Mouse (Mus musculus): Measurements from ENCODE around the gene Susd6.

Gene Susd6

GRCm38 (mm10) chr12:80877215-80878092, 87.1 kb downstream of the Susd6 start:
- DNase-seq (ENCODE audit: low read depth): no peak

- DNase-seq (ENCODE audit: low read depth): no peak
Measured at GRCm38 (mm10) chr12:80878093-80878430, 87.8 kb downstream of the Susd6 start.

GRCm38 (mm10) chr12:80878653-80879052, 88.3 kb downstream of the Susd6 start:
- no peak for DNase-seq (ENCODE audit: low read depth)

- no peak for DNase-seq (ENCODE audit: low read depth)
Measured at GRCm38 (mm10) chr12:80879267-80879666, 89.0 kb downstream of the Susd6 start.

GRCm38 (mm10) chr12:80881121-80881520, 90.8 kb downstream of the Susd6 start:
- DNase-seq (ENCODE audit: low read depth): no peak

- no peak for DNase-seq (ENCODE audit: low read depth)
Measured at GRCm38 (mm10) chr12:80883278-80883677, 93.0 kb downstream of the Susd6 start.

GRCm38 (mm10) chr12:80883881-80884280, 93.6 kb downstream of the Susd6 start:
- DNase-seq (ENCODE audit: low read depth): no peak

GRCm38 (mm10) chr12:80885301-80886288, 95.3 kb downstream of the Susd6 start:
- DNase-seq (ENCODE audit: low read depth): peak; percentile 85

GRCm38 (mm10) chr12:80887036-80887435, 96.7 kb downstream of the Susd6 start:
- peak; percentile 72 for DNase-seq (ENCODE audit: low read depth)

- DNase-seq (ENCODE audit: low read depth): peak; percentile 51
Measured at GRCm38 (mm10) chr12:80889331-80889730, 99.0 kb downstream of the Susd6 start.

- no peak for DNase-seq (ENCODE audit: low read depth)
Measured at GRCm38 (mm10) chr12:80891074-80891473, 100.8 kb downstream of the Susd6 start.

GRCm38 (mm10) chr12:80893720-80894494, 103.6 kb downstream of the Susd6 start:
- no peak for DNase-seq (ENCODE audit: low read depth)

- peak; percentile 80 for DNase-seq (ENCODE audit: low read depth)
Measured at GRCm38 (mm10) chr12:80894973-80895570, 104.8 kb downstream of the Susd6 start.

GRCm38 (mm10) chr12:80909631-80910030, 119.3 kb downstream of the Susd6 start:
- DNase-seq (ENCODE audit: low read depth): no peak

GRCm38 (mm10) chr12:80917764-80918163, 127.5 kb downstream of the Susd6 start:
- peak; percentile 68 for DNase-seq (ENCODE audit: low read depth)

- no peak for DNase-seq (ENCODE audit: low read depth)
Measured at GRCm38 (mm10) chr12:80921301-80921700, 131.0 kb downstream of the Susd6 start.

GRCm38 (mm10) chr12:80922869-80923268, 132.6 kb downstream of the Susd6 start:
- DNase-seq (ENCODE audit: low read depth): no peak

- no peak for DNase-seq (ENCODE audit: low read depth)
Measured at GRCm38 (mm10) chr12:80923602-80924001, 133.3 kb downstream of the Susd6 start.

- no peak for DNase-seq (ENCODE audit: low read depth)
Measured at GRCm38 (mm10) chr12:80924205-80924604, 133.9 kb downstream of the Susd6 start.

- DNase-seq (ENCODE audit: low read depth): no peak
Measured at GRCm38 (mm10) chr12:80925919-80926318, 135.6 kb downstream of the Susd6 start.

- no peak for DNase-seq (ENCODE audit: low read depth)
Measured at GRCm38 (mm10) chr12:80926550-80926949, 136.2 kb downstream of the Susd6 start.
